Mouse (Mus musculus) heart, embryonic 13.5 days (tissue): ENCODE data around the gene Shc3. TPM values are rescaled to one million over a fixed set of nuclear protein-coding genes. Genes with fewer than 3 reads are reported as not detected.

Experiments
- ATAC-seq: fragments of 200-750 bp; cut with Nextera tagmentation; 2 replicates; pipeline ENCODE4 v1.8.0; 2017; ENCODE audit warnings: moderate TSS enrichment; ENCODE audit not compliant: insufficient number of reproducible peaks, low FRiP score, low TSS enrichment; ENCODE audit errors: extremely low read depth
- H3K27ac ChIP-seq: fragments of 300-500 bp; sonication (generic); replicated peaks from 2 replicates; pipeline ENCODE4 v1.5.1; 2015; ENCODE audit warnings: moderate library complexity, mild to moderate bottlenecking, inconsistent platforms
- H3K27me3 ChIP-seq: fragments of 300-500 bp; sonication (generic); replicated peaks from 2 replicates; pipeline ENCODE4 v1.6.1; 2015; ENCODE audit warnings: mild to moderate bottlenecking, inconsistent platforms
- H3K36me3 ChIP-seq: fragments of 300-500 bp; sonication (generic); 2 replicates; pipeline ENCODE4 v1.6.1; 2015; ENCODE audit warnings: mild to moderate bottlenecking, inconsistent platforms
- H3K4me1 ChIP-seq: fragments of 300-500 bp; sonication (generic); 2 replicates; pipeline ENCODE4 v1.6.1; 2015; ENCODE audit warnings: inconsistent platforms
- H3K4me2 ChIP-seq: fragments of 300-500 bp; sonication (generic); 2 replicates; pipeline ENCODE4 v1.6.1; 2015; ENCODE audit warnings: inconsistent platforms, mild to moderate bottlenecking, moderate library complexity
- H3K4me3 ChIP-seq: fragments of 300-500 bp; sonication (generic); 2 replicates; pipeline ENCODE4 v1.5.1; 2015; ENCODE audit warnings: moderate library complexity, mild to moderate bottlenecking, inconsistent platforms
- H3K9ac ChIP-seq: fragments of 300-500 bp; sonication (generic); 2 replicates; pipeline ENCODE4 v1.6.1; 2015; ENCODE audit warnings: inconsistent platforms, mild to moderate bottlenecking, moderate library complexity
- H3K9me3 ChIP-seq: fragments of 300-500 bp; sonication (generic); 2 replicates; pipeline ENCODE4 v1.6.1; 2016; ENCODE audit warnings: inconsistent platforms
- WGBS: fragments of 180-500 bp; shearing (Covaris S2); methylation state at CpG from one replicate; pipeline ENCODE4 v1.1.7; 2015; ENCODE audit warnings: mixed read lengths; 5-methylcytosine and 5-hydroxymethylcytosine counted together
- polyA plus RNA-seq: library from polyadenylated mRNA; unstranded; fragments of >200 nt; fragmentation: Nextera tagmentation; extraction: Ambion mirVana; gene quantifications from 2 replicates; pipeline ENCODE4 v1.2.1, GENCODE M21; 2015

Gene Shc3
- polyA plus RNA-seq, result 0.13 and 0.15 TPM in 2 replicates

DNA sequence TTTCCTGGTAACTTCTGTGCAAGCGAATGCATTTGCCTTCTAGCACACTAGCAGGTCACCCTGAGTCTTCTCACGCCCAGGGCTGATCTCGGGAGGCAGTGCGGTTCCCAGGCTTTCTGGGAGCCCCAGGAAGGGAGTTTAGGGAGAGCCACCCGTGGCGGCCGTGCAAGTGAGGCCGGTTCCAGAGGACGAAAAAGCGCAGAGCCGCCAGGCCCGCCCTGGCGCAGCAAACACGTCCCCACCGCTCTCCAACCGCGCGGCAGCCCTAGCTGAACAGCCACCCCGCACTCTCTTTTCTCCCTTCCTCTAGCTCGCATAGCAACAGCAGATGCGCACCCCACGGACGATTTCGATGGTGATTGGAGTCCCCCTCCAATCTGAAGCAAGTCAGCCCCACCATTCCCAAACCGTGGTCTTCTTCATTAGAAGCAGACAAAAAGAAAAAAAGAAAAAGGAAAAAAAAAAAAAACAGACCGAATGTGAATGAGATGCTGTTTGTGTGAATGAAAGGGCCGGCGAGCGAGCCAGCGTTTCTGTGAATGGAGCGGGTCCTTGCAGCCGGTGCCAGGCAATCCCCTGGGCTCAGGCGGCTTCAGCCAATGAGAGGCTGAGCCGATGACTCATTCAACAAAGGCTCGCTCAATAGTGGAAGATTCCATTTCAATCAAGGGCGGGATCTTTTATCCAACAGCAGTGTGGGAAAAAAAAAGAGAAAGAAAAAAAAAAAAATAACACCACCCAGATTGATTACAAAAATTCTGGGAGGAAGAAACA is at the start of gene Shc3:
Shc3 (minus strand) TSS at position 509 of the 774 bp plus-strand sequence.
- H3K36me3 ChIP-seq, result no peaks in the 10 kb centered on the region
- peak within 1 kb of the TSS; percentile 86 for H3K4me2 ChIP-seq
- WGBS, result under 1% methylated on average over 36 of the region's 36 CpGs
- H3K9me3 ChIP-seq, result no peaks in the 10 kb centered on the region
- 0 out of 2 replicates have a peak within 1 kb of the TSS, but pooled peaks have one; percentile 29 for H3K27ac ChIP-seq
- peak within 1 kb of the TSS; percentile 58 for H3K4me3 ChIP-seq
- peak within 1 kb of the TSS; percentile 77 for H3K9ac ChIP-seq
- H3K27me3 ChIP-seq, result peaks cover 79% of the 10 kb centered on the region
- ATAC-seq, result no peak; the same call in 1 of the 2 replicates
- peaks cover 48% of the 10 kb centered on the region for H3K4me1 ChIP-seq

DNA sequence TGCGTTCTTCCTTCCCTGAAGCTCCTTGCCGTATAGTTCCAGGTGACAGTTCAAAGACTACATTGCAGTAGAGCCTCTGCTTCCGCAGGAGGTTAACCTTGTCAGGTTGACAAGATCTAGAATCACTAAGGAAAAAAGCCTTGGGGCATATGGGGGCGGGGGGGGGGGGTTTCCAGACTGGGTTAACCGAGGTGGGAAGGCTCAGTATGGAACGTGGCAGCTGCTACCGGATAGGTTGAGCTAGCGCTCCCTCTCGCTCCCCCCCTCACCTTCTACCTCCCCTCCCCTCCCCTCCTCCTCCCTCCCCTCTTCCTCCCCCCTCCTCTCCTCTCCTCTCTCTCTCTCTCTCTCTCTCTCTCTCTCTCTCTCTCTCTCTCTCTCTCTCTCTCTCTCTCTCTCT is 49.4 kb upstream of the Shc3 start:
- 23% methylated on average over 9 of the region's 9 CpGs for WGBS
- Histone ChIP-seq H3K9ac (no peak overlapping the region), H3K4me3 (no peak overlapping the region), H3K9me3 (no peaks in the 10 kb centered on the region), H3K27ac (no peak overlapping the region), H3K36me3 (no peaks in the 10 kb centered on the region), H3K4me1 (peaks cover 11% of the 10 kb centered on the region; the same call in 1 of the 2 replicates), H3K27me3 (0 out of 2 replicates have a peak, but pooled peaks cover 5% of the 10 kb centered on the region), H3K4me2 (no peak overlapping the region)
- no peak for ATAC-seq

DNA sequence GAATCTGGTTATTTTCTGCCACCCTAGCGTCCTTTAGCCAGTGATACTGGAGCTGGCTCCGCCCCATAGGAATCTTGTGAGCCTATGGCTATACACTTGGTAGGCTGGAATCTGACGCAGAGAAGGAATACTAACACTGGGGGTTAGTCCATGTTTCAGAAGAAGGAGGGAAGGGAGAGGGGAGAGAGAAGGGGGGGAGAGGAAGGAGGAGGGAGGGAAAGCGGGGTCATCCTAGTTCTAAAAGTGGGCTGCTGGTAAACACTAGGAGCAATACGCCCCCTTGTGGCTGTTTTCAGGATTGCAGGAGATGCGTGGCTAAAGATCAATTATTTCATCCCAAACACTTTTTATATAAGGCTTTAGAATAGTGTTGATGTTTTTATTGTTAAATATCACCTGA is 48.6 kb upstream of the Shc3 start:
- ATAC-seq, result no peak
- 16% methylated on average over 6 of the region's 6 CpGs for WGBS
- peak overlapping the region; percentile 31 for H3K4me2 ChIP-seq
- peaks cover 11% of the 10 kb centered on the region; the same call in 1 of the 2 replicates for H3K4me1 ChIP-seq
- H3K36me3 ChIP-seq, result no peaks in the 10 kb centered on the region
- H3K27me3 ChIP-seq, result 0 out of 2 replicates have a peak, but pooled peaks cover 5% of the 10 kb centered on the region
- no peak overlapping the region for H3K27ac ChIP-seq
- H3K4me3 ChIP-seq, result no peak overlapping the region
- no peak overlapping the region for H3K9ac ChIP-seq
- no peaks in the 10 kb centered on the region for H3K9me3 ChIP-seq

DNA sequence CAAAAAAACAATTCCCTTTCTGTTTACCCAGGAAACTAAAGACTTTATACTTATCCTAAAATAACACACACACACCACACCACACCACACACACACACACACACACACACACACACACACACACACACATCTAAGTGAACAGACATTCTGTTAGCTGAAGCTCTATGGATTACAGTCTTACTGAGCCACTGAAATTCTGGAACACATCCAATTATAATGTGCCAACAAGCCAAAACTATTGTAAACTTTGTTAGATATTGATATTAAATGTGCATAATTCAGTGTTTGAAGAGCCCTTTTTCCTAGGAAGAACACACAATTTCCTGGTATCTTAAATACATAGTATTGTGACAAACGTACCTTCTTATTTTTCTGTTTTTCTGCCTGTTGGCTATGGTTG is 48.1 kb upstream of the Shc3 start:
- WGBS, result 50% methylated on average over 1 of the region's 1 CpGs
- no peaks in the 10 kb centered on the region for H3K36me3 ChIP-seq
- no peak overlapping the region for H3K27ac ChIP-seq
- no peak for ATAC-seq
- H3K27me3 ChIP-seq, result 0 out of 2 replicates have a peak, but pooled peaks cover 5% of the 10 kb centered on the region
- H3K4me1 ChIP-seq, result peaks cover 11% of the 10 kb centered on the region; the same call in 1 of the 2 replicates
- no peak overlapping the region for H3K4me2 ChIP-seq
- H3K9ac ChIP-seq, result no peak overlapping the region
- no peaks in the 10 kb centered on the region for H3K9me3 ChIP-seq
- H3K4me3 ChIP-seq, result no peak overlapping the region

DNA sequence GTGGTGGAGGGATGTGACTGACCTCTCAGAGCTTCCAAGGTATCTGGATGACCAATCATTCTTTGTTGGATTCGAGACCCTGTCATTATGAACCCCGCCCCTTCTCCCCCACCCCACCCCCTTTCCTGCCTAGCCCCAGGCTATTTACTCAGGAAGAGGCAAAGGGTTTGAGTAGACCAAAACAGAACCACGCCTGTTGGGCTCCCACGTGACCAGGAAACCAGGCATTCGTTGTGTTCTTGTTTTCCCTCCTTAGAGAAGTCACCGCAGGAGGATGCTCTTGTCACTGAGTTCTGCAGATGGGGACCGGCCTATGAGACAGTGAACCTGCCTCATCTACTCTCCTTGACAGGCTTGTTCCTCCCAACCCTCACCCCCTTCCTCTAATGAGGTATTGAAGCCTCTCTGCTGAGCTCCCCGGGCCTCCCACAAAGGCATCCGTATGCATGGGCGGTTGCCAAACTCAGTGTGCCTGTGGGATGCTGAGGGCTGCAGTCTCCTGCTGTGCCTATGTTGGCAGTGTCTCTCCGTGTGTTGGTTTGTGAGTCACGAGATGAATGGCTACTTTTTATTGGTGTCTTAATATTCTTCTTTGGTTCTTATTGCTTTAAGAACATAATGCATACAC is 47.3 kb upstream of the Shc3 start:
- Histone ChIP-seq H3K9ac (no peak overlapping the region), H3K9me3 (no peaks in the 10 kb centered on the region), H3K4me3 (no peak overlapping the region), H3K4me1 (peaks cover 11% of the 10 kb centered on the region; the same call in 1 of the 2 replicates), H3K27me3 (0 out of 2 replicates have a peak, but pooled peaks cover 5% of the 10 kb centered on the region), H3K4me2 (no peak overlapping the region), H3K27ac (no peak overlapping the region), H3K36me3 (no peaks in the 10 kb centered on the region)
- 19% methylated on average over 12 of the region's 12 CpGs for WGBS
- ATAC-seq, result no peak

DNA sequence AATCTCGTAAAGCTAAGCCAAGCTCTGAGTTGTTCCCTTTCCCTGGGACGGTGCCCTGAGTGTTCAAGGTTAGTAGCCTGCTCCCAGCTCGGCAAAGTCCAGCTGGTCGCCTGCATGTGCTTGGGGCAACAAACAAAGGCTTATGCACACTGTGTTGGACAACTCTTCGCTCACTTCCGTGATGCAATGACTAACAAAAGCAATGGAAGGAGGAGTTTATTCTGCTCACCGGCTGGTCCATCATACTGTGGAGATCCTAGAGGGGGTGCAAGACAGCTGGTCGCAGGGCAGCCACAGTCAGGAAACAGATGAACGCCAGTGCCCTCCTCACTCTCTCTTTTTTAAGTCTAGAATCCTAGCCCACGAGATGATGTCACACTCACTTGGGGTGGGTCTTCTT is 46.6 kb upstream of the Shc3 start:
- Histone ChIP-seq H3K9me3 (no peaks in the 10 kb centered on the region), H3K27ac (no peak overlapping the region), H3K27me3 (0 out of 2 replicates have a peak, but pooled peaks cover 5% of the 10 kb centered on the region), H3K9ac (no peak overlapping the region), H3K36me3 (no peaks in the 10 kb centered on the region), H3K4me1 (peaks cover 15% of the 10 kb centered on the region), H3K4me3 (no peak overlapping the region), H3K4me2 (no peak overlapping the region)
- 51% methylated on average over 10 of the region's 10 CpGs for WGBS
- ATAC-seq, result no peak

DNA sequence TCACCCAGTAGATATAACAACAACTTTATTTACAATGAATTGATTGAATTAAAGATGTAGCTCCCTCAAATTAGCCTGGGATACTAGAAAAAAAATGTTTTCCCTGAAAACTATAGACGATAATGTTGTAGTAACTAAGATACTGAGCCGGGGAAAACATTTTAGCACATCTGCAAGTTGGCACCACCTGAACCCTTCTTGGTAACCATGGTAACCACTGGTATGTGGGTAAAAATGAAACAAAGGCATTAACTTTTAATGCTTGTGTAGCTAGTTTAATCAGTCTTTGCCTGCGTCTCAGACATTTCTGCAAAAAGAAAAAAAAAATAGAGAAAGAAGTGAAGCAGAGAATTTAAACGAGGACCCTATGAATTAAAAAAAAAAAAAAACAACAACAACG is 42.3 kb upstream of the Shc3 start:
- Histone ChIP-seq H3K4me2 (peak overlapping the region; percentile 50), H3K36me3 (no peaks in the 10 kb centered on the region), H3K4me1 (peaks cover 10% of the 10 kb centered on the region), H3K27me3 (0 out of 2 replicates have a peak, but pooled peaks cover 5% of the 10 kb centered on the region), H3K4me3 (peak overlapping the region; percentile 16; the same call in 1 of the 2 replicates), H3K9me3 (no peaks in the 10 kb centered on the region), H3K27ac (no peak overlapping the region), H3K9ac (no peak overlapping the region)
- 55% methylated on average over 5 of the region's 5 CpGs for WGBS
- ATAC-seq, result no peak

DNA sequence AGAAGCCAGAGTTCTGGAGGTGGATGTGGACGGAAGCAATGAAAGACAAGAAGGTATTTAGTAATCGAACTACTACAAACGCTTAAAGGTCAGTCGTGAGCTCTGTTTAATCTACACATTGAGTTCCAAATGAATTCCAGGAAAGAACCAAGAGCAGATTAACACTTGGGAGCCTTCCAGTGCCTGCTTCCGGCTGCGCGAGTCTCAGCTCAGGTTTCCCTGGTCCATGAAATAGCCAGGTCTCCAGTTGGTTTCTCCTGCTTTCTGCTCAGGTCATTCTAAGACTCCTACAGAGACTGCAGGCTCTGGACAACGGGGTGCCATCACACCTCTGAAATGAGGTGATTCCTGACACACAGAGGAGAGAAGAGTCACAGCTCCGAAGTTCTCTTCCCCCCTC is 41.8 kb upstream of the Shc3 start:
- Histone ChIP-seq H3K27ac (no peak overlapping the region), H3K9ac (no peak overlapping the region), H3K4me3 (peak overlapping the region; percentile 16; the same call in 1 of the 2 replicates), H3K27me3 (0 out of 2 replicates have a peak, but pooled peaks cover 4% of the 10 kb centered on the region), H3K9me3 (no peaks in the 10 kb centered on the region), H3K36me3 (no peaks in the 10 kb centered on the region), H3K4me1 (peaks cover 9% of the 10 kb centered on the region), H3K4me2 (peak overlapping the region; percentile 50)
- 12% methylated on average over 9 of the region's 9 CpGs for WGBS
- no peak for ATAC-seq

DNA sequence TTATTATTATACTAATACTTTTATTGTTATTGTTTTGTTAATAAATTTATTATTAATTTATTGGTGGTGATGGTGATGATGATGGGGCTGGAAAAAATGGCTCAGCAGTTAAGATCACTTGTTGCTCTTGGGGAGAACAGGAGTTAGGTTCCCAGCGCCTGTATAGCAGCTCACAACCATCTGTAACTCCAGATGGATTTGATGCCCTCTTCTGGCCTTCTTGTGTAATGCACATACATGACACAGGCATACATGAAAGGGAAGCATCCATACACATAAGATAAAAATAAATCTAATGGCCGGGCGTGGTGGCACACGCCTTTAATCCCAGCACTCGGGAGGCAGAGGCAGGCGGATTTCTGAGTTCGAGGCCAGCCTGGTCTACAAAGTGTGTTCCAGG is 40.0 kb upstream of the Shc3 start:
- no peak overlapping the region for H3K4me3 ChIP-seq
- no peak overlapping the region for H3K4me2 ChIP-seq
- 90% methylated on average over 6 of the region's 7 CpGs for WGBS
- no peaks in the 10 kb centered on the region for H3K9me3 ChIP-seq
- H3K9ac ChIP-seq, result no peak overlapping the region
- ATAC-seq, result no peak
- H3K4me1 ChIP-seq, result peaks cover 9% of the 10 kb centered on the region
- no peaks in the 10 kb centered on the region for H3K36me3 ChIP-seq
- H3K27ac ChIP-seq, result no peak overlapping the region
- H3K27me3 ChIP-seq, result 0 out of 2 replicates have a peak, but pooled peaks cover under 1% of the 10 kb centered on the region

DNA sequence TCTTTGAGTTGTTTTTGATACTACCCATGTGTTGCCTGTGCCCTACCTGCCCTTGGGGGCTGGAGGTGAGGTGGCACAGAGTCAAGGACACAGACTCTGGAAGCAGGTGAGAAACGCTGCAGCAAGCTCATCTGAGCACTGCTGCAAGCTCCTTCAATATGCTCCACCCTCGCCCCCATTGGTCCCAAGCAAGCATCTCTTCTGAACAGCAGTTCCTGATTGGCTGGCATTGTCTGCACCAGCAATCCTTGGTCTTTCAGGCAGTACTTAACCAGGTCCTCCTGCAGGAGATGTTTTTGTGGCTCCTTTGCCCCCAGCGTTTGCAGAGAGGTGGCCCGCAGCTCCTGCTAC is 34.6 kb upstream of the Shc3 start:
- Histone ChIP-seq H3K27me3 (0 out of 2 replicates have a peak, but pooled peaks cover 7% of the 10 kb centered on the region), H3K4me1 (peaks cover 13% of the 10 kb centered on the region), H3K36me3 (no peaks in the 10 kb centered on the region), H3K4me2 (peak overlapping the region; percentile 65), H3K27ac (no peak overlapping the region), H3K4me3 (no peak overlapping the region), H3K9me3 (no peaks in the 10 kb centered on the region), H3K9ac (no peak overlapping the region)
- WGBS, result 44% methylated on average over 4 of the region's 4 CpGs
- no peak for ATAC-seq

DNA sequence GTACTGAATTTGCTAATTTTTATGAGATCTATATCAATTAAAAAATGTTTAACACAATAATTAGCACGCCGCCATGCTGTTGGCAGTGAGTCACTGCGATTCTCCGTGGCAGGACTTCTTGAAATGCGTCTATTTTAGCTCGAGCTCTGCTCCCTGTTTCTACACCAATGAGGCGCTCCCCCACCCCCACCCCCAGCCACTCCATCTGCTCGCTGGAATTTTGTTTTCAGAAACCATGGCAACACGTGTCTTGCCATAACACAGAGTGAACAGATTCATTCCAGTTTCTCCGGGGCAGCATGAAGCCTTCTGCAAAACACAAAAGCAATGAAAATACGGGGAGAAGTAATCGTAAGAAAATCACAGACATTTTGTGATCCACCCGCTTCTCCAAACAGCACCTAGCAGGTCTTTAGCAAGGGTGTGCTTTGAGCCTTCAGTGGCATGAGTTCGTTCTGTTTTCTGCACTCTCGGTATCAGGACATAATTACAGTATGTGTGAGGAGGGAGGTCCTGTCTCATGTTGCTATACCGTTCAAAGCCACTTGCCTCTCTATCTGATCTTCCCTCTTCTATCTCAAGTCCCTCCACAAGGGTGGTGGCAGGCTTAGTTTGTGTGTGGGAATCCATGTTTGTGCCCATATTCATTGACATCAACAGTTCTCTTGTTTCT is 34.1 kb upstream of the Shc3 start:
- 22% methylated on average over 16 of the region's 16 CpGs for WGBS

More for the DNA sequence above, 34.1 kb upstream of the Shc3 start:
- H3K27ac ChIP-seq, result no peak overlapping the region
- no peaks in the 10 kb centered on the region for H3K9me3 ChIP-seq
- peak overlapping the region; percentile 65 for H3K4me2 ChIP-seq
- H3K36me3 ChIP-seq, result no peaks in the 10 kb centered on the region
- H3K27me3 ChIP-seq, result 0 out of 2 replicates have a peak, but pooled peaks cover 8% of the 10 kb centered on the region
- peak overlapping the region; percentile 36 for H3K4me3 ChIP-seq
- peaks cover 13% of the 10 kb centered on the region for H3K4me1 ChIP-seq
- peak overlapping the region; percentile 20; the same call in 1 of the 2 replicates for H3K9ac ChIP-seq
- no peak for ATAC-seq
